Mouse (Mus musculus): ENCODE data around the gene Rxfp3. TPM values are rescaled to one million over a fixed set of nuclear protein-coding genes. Genes with fewer than 3 reads are reported as not detected.

Gene Rxfp3
- polyA plus RNA-seq, 1 experiment = not detected

- Histone ChIP-seq H3K4me1 (ENCODE audit: control insufficient read depth, insufficient read depth, low read length) (peaks cover 9% of the 10 kb centered on the region), H3K4me3 (replicated peaks; ENCODE audit: extremely low read depth, low read depth, low read length) (peak within 1 kb of the TSS; percentile 46)
- peak; percentile 31 for DNase-seq
- WGBS = 1% methylated on average over 25 of the region's 25 CpGs
- TF ChIP-seq POLR2A (IDR thresholded peaks at IDR 0.05; ENCODE audit: borderline replicate concordance, extremely low read depth, low read depth, low read length) = 0 out of 2 replicates have a peak, but pooled peaks have one; percentile 12
- no peak for TF ChIP-seq CTCF (IDR thresholded peaks at IDR 0.05; ENCODE audit: insufficient read depth, low read length)
These were observed 27.0 kb upstream of the Rxfp3 start, which contains the start of gene Adamts12 for GRCm38 (mm10) chr15:11064558-11065411. Adamts12 (plus strand) TSS chr15:11064790.

- no peak for DNase-seq
- Histone ChIP-seq H3K4me3 (replicated peaks; ENCODE audit: extremely low read depth, low read depth, low read length) (no peak overlapping the region), H3K4me1 (ENCODE audit: control insufficient read depth, insufficient read depth, low read length) (peaks cover 9% of the 10 kb centered on the region)
- TF ChIP-seq POLR2A (IDR thresholded peaks at IDR 0.05; ENCODE audit: borderline replicate concordance, extremely low read depth, low read depth, low read length) (no peak), CTCF (IDR thresholded peaks at IDR 0.05; ENCODE audit: insufficient read depth, low read length) (no peak)
- WGBS = 3% methylated on average over 2 of the region's 2 CpGs
These were observed 26.4 kb upstream of the Rxfp3 start for GRCm38 (mm10) chr15:11064160-11064557.

DNA sequence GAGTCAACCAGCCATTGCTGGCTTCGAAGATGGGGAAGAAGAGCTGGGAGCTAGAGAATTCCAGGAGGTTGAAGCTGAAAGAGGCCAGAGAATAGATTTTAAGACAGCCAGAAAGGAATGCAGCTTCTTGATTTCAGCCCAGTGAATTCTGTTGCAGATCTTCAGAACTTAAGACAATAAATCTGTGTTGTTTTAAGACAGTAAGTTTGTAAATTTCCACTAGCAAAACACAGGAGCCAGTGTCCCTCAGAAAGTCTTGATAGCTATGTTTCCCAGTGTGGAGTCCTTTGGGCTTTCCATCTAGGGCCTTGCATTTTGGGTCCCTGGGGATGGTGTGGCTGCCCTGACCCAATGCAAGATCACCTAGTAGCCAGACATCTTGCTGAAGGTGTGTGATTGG, 25.1 kb upstream of the Rxfp3 start:
- 81% methylated on average over 1 of the region's 1 CpGs for WGBS
- Histone ChIP-seq H3K4me3 (replicated peaks; ENCODE audit: extremely low read depth, low read depth, low read length) (no peak overlapping the region), H3K4me1 (ENCODE audit: control insufficient read depth, insufficient read depth, low read length) (peaks cover 9% of the 10 kb centered on the region)
- TF ChIP-seq CTCF (IDR thresholded peaks at IDR 0.05; ENCODE audit: insufficient read depth, low read length) (no peak), POLR2A (IDR thresholded peaks at IDR 0.05; ENCODE audit: borderline replicate concordance, extremely low read depth, low read depth, low read length) (no peak)
- DNase-seq = no peak

- DNase-seq = no peak
- TF ChIP-seq CTCF (IDR thresholded peaks at IDR 0.05; ENCODE audit: insufficient read depth, low read length) (no peak), POLR2A (IDR thresholded peaks at IDR 0.05; ENCODE audit: borderline replicate concordance, extremely low read depth, low read depth, low read length) (no peak)
- 42% methylated on average over 7 of the region's 7 CpGs for WGBS
- H3K4me3 ChIP-seq (replicated peaks; ENCODE audit: extremely low read depth, low read depth, low read length) = no peak overlapping the region
- H3K4me1 ChIP-seq (ENCODE audit: control insufficient read depth, insufficient read depth, low read length) = no peaks in the 10 kb centered on the region
These were observed 16.8 kb upstream of the Rxfp3 start for GRCm38 (mm10) chr15:11054440-11055080.

GRCm38 (mm10) chr15:11053678-11054439, 16.1 kb upstream of the Rxfp3 start:
- TF ChIP-seq POLR2A (IDR thresholded peaks at IDR 0.05; ENCODE audit: borderline replicate concordance, extremely low read depth, low read depth, low read length) = no peak
- no peak for TF ChIP-seq CTCF (IDR thresholded peaks at IDR 0.05; ENCODE audit: insufficient read depth, low read length)
- Histone ChIP-seq H3K4me1 (ENCODE audit: control insufficient read depth, insufficient read depth, low read length) (no peaks in the 10 kb centered on the region), H3K4me3 (replicated peaks; ENCODE audit: extremely low read depth, low read depth, low read length) (no peak overlapping the region)
- WGBS = 51% methylated on average over 10 of the region's 10 CpGs
- no peak for DNase-seq

- no peak for DNase-seq
- TF ChIP-seq CTCF (IDR thresholded peaks at IDR 0.05; ENCODE audit: insufficient read depth, low read length) (no peak), POLR2A (IDR thresholded peaks at IDR 0.05; ENCODE audit: borderline replicate concordance, extremely low read depth, low read depth, low read length) (no peak)
- Histone ChIP-seq H3K4me3 (replicated peaks; ENCODE audit: extremely low read depth, low read depth, low read length) (no peak overlapping the region), H3K4me1 (ENCODE audit: control insufficient read depth, insufficient read depth, low read length) (no peaks in the 10 kb centered on the region)
- 63% methylated on average over 5 of the region's 5 CpGs for WGBS
These were observed 5.0 kb upstream of the Rxfp3 start for GRCm38 (mm10) chr15:11042828-11043227.

DNA sequence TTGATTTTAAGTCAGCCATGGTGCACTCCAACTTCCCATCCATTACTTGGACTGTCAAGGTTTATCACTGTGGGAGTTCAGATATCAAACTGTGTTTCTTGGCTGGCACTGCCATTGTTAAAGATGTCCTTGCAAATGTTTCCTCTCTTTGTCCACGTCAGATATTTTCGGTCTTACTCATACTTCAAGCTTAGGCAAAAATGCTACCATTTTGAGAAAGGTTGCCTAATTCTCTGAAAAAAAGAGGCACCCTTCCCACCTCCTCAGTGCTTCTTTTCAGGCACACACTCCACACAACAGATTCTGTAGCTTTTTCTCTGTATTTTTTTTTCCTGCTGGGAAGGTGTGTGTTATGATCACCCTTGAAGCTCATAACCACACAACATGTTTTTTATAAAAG, 3.4 kb upstream of the Rxfp3 start:
- DNase-seq = no peak
- Histone ChIP-seq H3K4me3 (replicated peaks; ENCODE audit: extremely low read depth, low read depth, low read length) (no peak overlapping the region), H3K4me1 (ENCODE audit: control insufficient read depth, insufficient read depth, low read length) (no peaks in the 10 kb centered on the region)
- TF ChIP-seq CTCF (IDR thresholded peaks at IDR 0.05; ENCODE audit: insufficient read depth, low read length) (no peak), POLR2A (IDR thresholded peaks at IDR 0.05; ENCODE audit: borderline replicate concordance, extremely low read depth, low read depth, low read length) (no peak)
- WGBS = 56% methylated on average over 2 of the region's 2 CpGs

GRCm38 (mm10) chr15:11040067-11040466, 2.3 kb upstream of the Rxfp3 start:
- Histone ChIP-seq H3K4me1 (ENCODE audit: control insufficient read depth, insufficient read depth, low read length) (no peaks in the 10 kb centered on the region), H3K4me3 (replicated peaks; ENCODE audit: extremely low read depth, low read depth, low read length) (no peak overlapping the region)
- no peak for DNase-seq
- no peak for TF ChIP-seq POLR2A (IDR thresholded peaks at IDR 0.05; ENCODE audit: borderline replicate concordance, extremely low read depth, low read depth, low read length)
- 32% methylated on average over 5 of the region's 5 CpGs for WGBS

DNA sequence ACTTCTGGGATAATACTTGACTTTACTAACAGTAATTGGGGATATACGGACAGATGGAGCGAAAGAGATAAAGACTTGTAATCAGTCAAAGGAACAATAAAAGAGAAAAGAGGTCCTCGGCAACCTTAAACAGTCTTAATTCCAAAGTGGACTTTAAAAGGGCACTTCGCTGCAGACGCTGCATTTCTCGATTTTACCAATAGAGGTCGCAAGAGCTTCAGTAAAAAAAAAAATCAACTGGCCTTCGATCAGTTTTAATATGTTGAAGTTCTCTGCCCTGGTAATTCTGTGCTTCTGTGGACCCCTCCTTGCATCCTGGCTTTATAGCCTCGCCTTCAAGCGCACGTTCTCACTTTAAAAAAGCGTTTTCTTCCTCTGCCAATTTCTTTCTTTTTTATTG, 685 bp upstream of the Rxfp3 start:
- no peaks in the 10 kb centered on the region for H3K4me1 ChIP-seq (ENCODE audit: control insufficient read depth, insufficient read depth, low read length)
- peak; percentile 24; the same call in 1 of the 2 replicates for TF ChIP-seq CTCF (IDR thresholded peaks at IDR 0.05; ENCODE audit: insufficient read depth, low read length)
- no peak for TF ChIP-seq POLR2A (IDR thresholded peaks at IDR 0.05; ENCODE audit: borderline replicate concordance, extremely low read depth, low read depth, low read length)
- no peak overlapping the region for H3K4me3 ChIP-seq (replicated peaks; ENCODE audit: extremely low read depth, low read depth, low read length)
- WGBS = 2% methylated on average over 12 of the region's 12 CpGs
- DNase-seq = peak; percentile 21

All from lung, adult 2 months (tissue).